Mouse (Mus musculus) liver, embryonic 14 days (tissue): Measurements from ENCODE around the gene Ltbp1. TPM values are rescaled to one million over a fixed set of nuclear protein-coding genes. Genes with fewer than 3 reads are reported as not detected.

ENCODE experiments used
- polyA plus RNA-seq: library from polyadenylated mRNA; depleted of rRNA; stranded (reverse); fragments of >200 nt; gene quantifications from 2 replicates; pipeline ENCODE4 v1.2.3, GENCODE M21; 2012; rRNA removed

Ltbp1 gene
- 1.6 and 2.3 TPM in 2 replicates for polyA plus RNA-seq

DNA sequence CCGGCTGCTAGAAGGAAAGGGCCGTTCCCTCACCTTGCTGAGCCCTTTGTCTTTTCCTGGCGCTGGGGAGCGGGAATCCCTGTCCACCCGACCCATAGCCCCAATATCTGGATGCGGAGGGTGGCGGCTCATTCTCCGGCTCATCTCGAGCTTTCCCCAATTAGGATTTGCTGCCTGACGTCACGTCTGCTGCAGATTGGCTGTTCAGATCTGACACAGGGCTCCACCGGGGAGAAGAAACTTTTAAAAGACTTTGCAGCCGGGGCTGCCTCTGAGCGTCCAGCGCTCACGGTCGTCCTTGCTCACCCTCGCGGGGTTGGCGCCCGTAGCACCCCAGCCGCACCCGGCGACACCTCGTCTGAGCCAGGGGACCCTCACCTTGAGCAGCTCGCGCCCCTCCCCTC, at the start of gene Ltbp1:
Gene Ltbp1 (plus strand): TSS at position 288 of the 404 bp plus-strand sequence.

DNA sequence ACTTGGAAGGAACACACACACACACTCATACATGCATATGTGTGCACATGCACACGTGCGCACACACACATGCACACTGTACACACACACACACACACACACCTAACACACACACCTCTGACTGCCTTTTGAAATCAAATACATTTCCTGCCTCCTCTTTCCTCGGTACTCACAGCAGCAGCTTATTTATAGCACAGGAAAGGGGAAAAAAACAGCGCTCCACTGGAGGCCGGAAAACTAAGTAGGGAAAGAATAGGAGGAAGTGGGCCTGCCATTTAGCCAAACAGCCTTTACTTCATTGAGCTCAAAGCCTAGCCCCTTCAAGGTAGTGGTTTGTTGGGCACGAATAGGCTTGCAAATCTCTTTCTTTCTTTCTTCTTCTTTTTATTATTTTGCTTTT, 430.2 kb downstream of the Ltbp1 start, which contains the start of gene Rasgrp3:
Gene Rasgrp3 (plus strand): TSS at position 298 of the 400 bp plus-strand sequence.

